Mouse (Mus musculus): ENCODE data around the gene Cachd1. TPM values are rescaled to one million over a fixed set of nuclear protein-coding genes. Genes with fewer than 3 reads are reported as not detected.

Cachd1 gene
- total and polyA plus RNA-seq, 2 experiments = 0.46 to 1.1 TPM

GRCm38 (mm10) chr4:101026566-101026965, 250.1 kb downstream of the Cachd1 start:
- WGBS = 80% methylated on average over 5 of the region's 5 CpGs

GRCm38 (mm10) chr4:101026995-101027394, 250.5 kb downstream of the Cachd1 start:
- Histone ChIP-seq H3K4me1 (ENCODE audit: control insufficient read depth, insufficient read depth, low read length) (no peaks in the 10 kb centered on the region), H3K36me3 (ENCODE audit: control insufficient read depth, insufficient read depth, low read length) (no peaks in the 10 kb centered on the region), H3K27me3 (ENCODE audit: control insufficient read depth, insufficient read depth, low read length) (no peaks in the 10 kb centered on the region), H3K79me2 (ENCODE audit: control insufficient read depth, insufficient read depth, low read length) (no peaks in the 10 kb centered on the region), H3K9ac (ENCODE audit: low read depth, low read length) (no peak overlapping the region), H3K27ac (replicated peaks; ENCODE audit: insufficient read depth, low read depth, low read length) (no peak overlapping the region), H3K4me3 (ENCODE audit: insufficient read depth, low read depth, low read length) (no peak overlapping the region)
- no peak for TF ChIP-seq CTCF (IDR thresholded peaks at IDR 0.05; ENCODE audit: low read depth, low read length)
- TF ChIP-seq POLR2A (IDR thresholded peaks at IDR 0.05; ENCODE audit: extremely low read depth, insufficient read depth, low read length) = no peak
- 72% methylated on average over 2 of the region's 2 CpGs for WGBS
- no peak for DNase-seq (ENCODE audit: extremely low read depth, low read depth, low spot score)

More at GRCm38 (mm10) chr4:101026566-101026965, 250.1 kb downstream of the Cachd1 start:
- H3K4me1 ChIP-seq (ENCODE audit: control insufficient read depth, insufficient read depth, low read length) = no peaks in the 10 kb centered on the region
- TF ChIP-seq POLR2A (IDR thresholded peaks at IDR 0.05; ENCODE audit: extremely low read depth, insufficient read depth, low read length) (no peak), CTCF (IDR thresholded peaks at IDR 0.05; ENCODE audit: low read depth, low read length) (no peak)
- no peaks in the 10 kb centered on the region for H3K27me3 ChIP-seq (ENCODE audit: control insufficient read depth, insufficient read depth, low read length)
- no peak for DNase-seq (ENCODE audit: extremely low read depth, low read depth, low spot score)
- no peak overlapping the region for H3K9ac ChIP-seq (ENCODE audit: low read depth, low read length)
- H3K4me3 ChIP-seq (ENCODE audit: insufficient read depth, low read depth, low read length) = no peak overlapping the region
- no peaks in the 10 kb centered on the region for H3K79me2 ChIP-seq (ENCODE audit: control insufficient read depth, insufficient read depth, low read length)
- no peaks in the 10 kb centered on the region for H3K36me3 ChIP-seq (ENCODE audit: control insufficient read depth, insufficient read depth, low read length)
- H3K27ac ChIP-seq (replicated peaks; ENCODE audit: insufficient read depth, low read depth, low read length) = no peak overlapping the region

- no peak overlapping the region for H3K27ac ChIP-seq (replicated peaks; ENCODE audit: insufficient read depth, low read depth, low read length)
- no peaks in the 10 kb centered on the region for H3K36me3 ChIP-seq (ENCODE audit: control insufficient read depth, insufficient read depth, low read length)
- no peak for DNase-seq (ENCODE audit: extremely low read depth, low read depth, low spot score)
- H3K27me3 ChIP-seq (ENCODE audit: control insufficient read depth, insufficient read depth, low read length) = no peaks in the 10 kb centered on the region
- 90% methylated on average over 9 of the region's 9 CpGs for WGBS
- H3K4me3 ChIP-seq (ENCODE audit: insufficient read depth, low read depth, low read length) = no peak overlapping the region
- no peak overlapping the region for H3K9ac ChIP-seq (ENCODE audit: low read depth, low read length)
- H3K4me1 ChIP-seq (ENCODE audit: control insufficient read depth, insufficient read depth, low read length) = no peaks in the 10 kb centered on the region
- TF ChIP-seq CTCF (IDR thresholded peaks at IDR 0.05; ENCODE audit: low read depth, low read length) (no peak), POLR2A (IDR thresholded peaks at IDR 0.05; ENCODE audit: extremely low read depth, insufficient read depth, low read length) (no peak)
- no peaks in the 10 kb centered on the region for H3K79me2 ChIP-seq (ENCODE audit: control insufficient read depth, insufficient read depth, low read length)
These were observed 251.5 kb downstream of the Cachd1 start for GRCm38 (mm10) chr4:101027852-101028411.

GRCm38 (mm10) chr4:101033047-101033446, 256.6 kb downstream of the Cachd1 start:
- H3K27me3 ChIP-seq (ENCODE audit: control insufficient read depth, insufficient read depth, low read length) = no peaks in the 10 kb centered on the region
- WGBS = 57% methylated on average over 3 of the region's 3 CpGs
- H3K4me1 ChIP-seq (ENCODE audit: control insufficient read depth, insufficient read depth, low read length) = no peaks in the 10 kb centered on the region
- H3K4me3 ChIP-seq (ENCODE audit: insufficient read depth, low read depth, low read length) = no peak overlapping the region
- no peak overlapping the region for H3K9ac ChIP-seq (ENCODE audit: low read depth, low read length)
- no peak for DNase-seq (ENCODE audit: extremely low read depth, low read depth, low spot score)
- H3K79me2 ChIP-seq (ENCODE audit: control insufficient read depth, insufficient read depth, low read length) = no peaks in the 10 kb centered on the region
- no peak overlapping the region for H3K27ac ChIP-seq (replicated peaks; ENCODE audit: insufficient read depth, low read depth, low read length)
- no peaks in the 10 kb centered on the region for H3K36me3 ChIP-seq (ENCODE audit: control insufficient read depth, insufficient read depth, low read length)
- no peak for TF ChIP-seq POLR2A (IDR thresholded peaks at IDR 0.05; ENCODE audit: extremely low read depth, insufficient read depth, low read length)
- no peak for TF ChIP-seq CTCF (IDR thresholded peaks at IDR 0.05; ENCODE audit: low read depth, low read length)

- no peak for DNase-seq (ENCODE audit: extremely low read depth, low read depth, low spot score)
- no peaks in the 10 kb centered on the region for H3K27me3 ChIP-seq (ENCODE audit: control insufficient read depth, insufficient read depth, low read length)
- no peak overlapping the region for H3K4me3 ChIP-seq (ENCODE audit: insufficient read depth, low read depth, low read length)
- no peak overlapping the region for H3K27ac ChIP-seq (replicated peaks; ENCODE audit: insufficient read depth, low read depth, low read length)
- no peak overlapping the region for H3K9ac ChIP-seq (ENCODE audit: low read depth, low read length)
- no peaks in the 10 kb centered on the region for H3K79me2 ChIP-seq (ENCODE audit: control insufficient read depth, insufficient read depth, low read length)
- TF ChIP-seq POLR2A (IDR thresholded peaks at IDR 0.05; ENCODE audit: extremely low read depth, insufficient read depth, low read length) (no peak), CTCF (IDR thresholded peaks at IDR 0.05; ENCODE audit: low read depth, low read length) (no peak)
- 68% methylated on average over 5 of the region's 5 CpGs for WGBS
- H3K4me1 ChIP-seq (ENCODE audit: control insufficient read depth, insufficient read depth, low read length) = no peaks in the 10 kb centered on the region
- H3K36me3 ChIP-seq (ENCODE audit: control insufficient read depth, insufficient read depth, low read length) = no peaks in the 10 kb centered on the region
These were observed 258.7 kb downstream of the Cachd1 start for GRCm38 (mm10) chr4:101035131-101035530.

- H3K36me3 ChIP-seq (ENCODE audit: control insufficient read depth, insufficient read depth, low read length) = no peaks in the 10 kb centered on the region
- no peak overlapping the region for H3K4me3 ChIP-seq (ENCODE audit: insufficient read depth, low read depth, low read length)
- H3K9ac ChIP-seq (ENCODE audit: low read depth, low read length) = no peak overlapping the region
- TF ChIP-seq POLR2A (IDR thresholded peaks at IDR 0.05; ENCODE audit: extremely low read depth, insufficient read depth, low read length) = no peak
- TF ChIP-seq CTCF (IDR thresholded peaks at IDR 0.05; ENCODE audit: low read depth, low read length) = no peak
- no peak overlapping the region for H3K27ac ChIP-seq (replicated peaks; ENCODE audit: insufficient read depth, low read depth, low read length)
- no peaks in the 10 kb centered on the region for H3K27me3 ChIP-seq (ENCODE audit: control insufficient read depth, insufficient read depth, low read length)
- H3K4me1 ChIP-seq (ENCODE audit: control insufficient read depth, insufficient read depth, low read length) = no peaks in the 10 kb centered on the region
- DNase-seq (ENCODE audit: extremely low read depth, low read depth, low spot score) = no peak
- WGBS = 86% methylated on average over 7 of the region's 7 CpGs
- no peaks in the 10 kb centered on the region for H3K79me2 ChIP-seq (ENCODE audit: control insufficient read depth, insufficient read depth, low read length)
These were observed 260.7 kb downstream of the Cachd1 start for GRCm38 (mm10) chr4:101037156-101037555.
